Mouse (Mus musculus): Measurements from ENCODE around the gene Polr2c. TPM values are rescaled to one million over a fixed set of nuclear protein-coding genes. Genes with fewer than 3 reads are reported as not detected.

Gene Polr2c
- polyA plus RNA-seq, 1 experiment from 2014 or later: 112 TPM

GRCm38 (mm10) chr8:94914256-94914655 lies 57.0 kb downstream of the Polr2c start:
- Histone ChIP-seq H3K4me2 (ENCODE audit: low read length) (no peak overlapping the region), H3K27me3 (ENCODE audit: control insufficient read depth, insufficient read depth, low read depth, low read length) (peaks cover 52% of the 10 kb centered on the region), H3K4me3 (ENCODE audit: low read depth, low read length) (no peak overlapping the region), H3K4me1 (ENCODE audit: control insufficient read depth, insufficient read depth, low read length) (peaks cover 17% of the 10 kb centered on the region), H3K36me3 (ENCODE audit: control insufficient read depth, insufficient read depth, low read length) (no peaks in the 10 kb centered on the region), H3K9ac (ENCODE audit: low read depth, low read length) (no peak overlapping the region), H3K9me3 (replicated peaks; ENCODE audit: control insufficient read depth, low read length, poor library complexity, severe bottlenecking) (no peaks in the 10 kb centered on the region), H3K27ac (ENCODE audit: low read length) (no peak overlapping the region)
- WGBS: 87% methylated on average over 6 of the region's 6 CpGs
- no peak for ATAC-seq

DNA sequence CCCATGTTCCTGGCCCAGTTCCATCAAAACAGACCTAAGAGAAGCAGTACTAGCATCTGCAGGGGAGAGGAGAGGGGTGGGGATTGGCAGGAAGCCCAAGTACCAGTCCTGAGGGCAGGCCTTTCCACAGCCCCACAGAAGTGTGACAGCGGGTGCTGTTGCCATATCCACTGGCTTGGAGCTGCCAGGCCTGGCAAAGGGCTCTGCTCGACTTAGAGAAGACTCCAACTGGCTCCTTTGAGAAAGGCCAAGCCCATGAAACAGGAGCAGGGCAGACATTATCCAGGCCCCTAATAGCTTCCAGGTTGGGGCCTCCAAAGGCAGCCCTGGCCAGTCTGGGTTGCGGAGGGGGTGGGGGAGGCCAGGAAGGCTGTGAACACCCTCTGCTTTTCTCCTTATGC lies 57.5 kb downstream of the Polr2c start:
- H3K9ac ChIP-seq (ENCODE audit: low read depth, low read length): no peak overlapping the region
- no peak overlapping the region for H3K4me2 ChIP-seq (ENCODE audit: low read length)
- H3K27me3 ChIP-seq (ENCODE audit: control insufficient read depth, insufficient read depth, low read depth, low read length): peaks cover 52% of the 10 kb centered on the region
- peaks cover 17% of the 10 kb centered on the region for H3K4me1 ChIP-seq (ENCODE audit: control insufficient read depth, insufficient read depth, low read length)
- WGBS: 56% methylated on average over 3 of the region's 3 CpGs
- H3K27ac ChIP-seq (ENCODE audit: low read length): no peak overlapping the region
- no peaks in the 10 kb centered on the region for H3K36me3 ChIP-seq (ENCODE audit: control insufficient read depth, insufficient read depth, low read length)
- ATAC-seq: no peak
- no peaks in the 10 kb centered on the region for H3K9me3 ChIP-seq (replicated peaks; ENCODE audit: control insufficient read depth, low read length, poor library complexity, severe bottlenecking)
- no peak overlapping the region for H3K4me3 ChIP-seq (ENCODE audit: low read depth, low read length)

- peak overlapping the region; percentile 52; the same call in 1 of the 2 replicates for H3K4me3 ChIP-seq (ENCODE audit: low read depth, low read length)
- no peaks in the 10 kb centered on the region for H3K9me3 ChIP-seq (replicated peaks; ENCODE audit: control insufficient read depth, low read length, poor library complexity, severe bottlenecking)
- H3K36me3 ChIP-seq (ENCODE audit: control insufficient read depth, insufficient read depth, low read length): no peaks in the 10 kb centered on the region
- H3K4me2 ChIP-seq (ENCODE audit: low read length): peak overlapping the region; percentile 86
- no peak overlapping the region for H3K9ac ChIP-seq (ENCODE audit: low read depth, low read length)
- H3K27ac ChIP-seq (ENCODE audit: low read length): no peak overlapping the region
- 42% methylated on average over 9 of the region's 9 CpGs for WGBS
- peaks cover 52% of the 10 kb centered on the region for H3K27me3 ChIP-seq (ENCODE audit: control insufficient read depth, insufficient read depth, low read depth, low read length)
- no peak for ATAC-seq
- H3K4me1 ChIP-seq (ENCODE audit: control insufficient read depth, insufficient read depth, low read length): peaks cover 17% of the 10 kb centered on the region
Measured at GRCm38 (mm10) chr8:94916311-94916959, 59.2 kb downstream of the Polr2c start.

DNA sequence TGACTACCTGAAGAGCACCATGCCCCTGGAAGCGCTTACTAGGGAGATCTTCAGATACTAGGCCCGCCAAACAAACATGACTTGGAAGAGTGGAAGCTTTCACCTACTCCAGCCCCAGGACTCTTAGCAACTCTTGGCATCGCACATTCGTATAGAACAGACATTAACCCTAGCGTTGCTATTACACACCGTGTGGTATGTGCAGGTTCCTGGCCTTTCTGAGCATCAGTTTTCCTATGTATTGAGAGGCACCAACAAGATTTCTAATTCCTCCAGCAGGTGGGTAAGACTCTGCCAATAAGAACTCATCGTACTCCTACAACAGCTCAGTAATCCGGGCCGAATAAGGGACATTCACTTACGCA lies 59.7 kb downstream of the Polr2c start:
- H3K4me1 ChIP-seq (ENCODE audit: control insufficient read depth, insufficient read depth, low read length): peaks cover 17% of the 10 kb centered on the region
- no peak overlapping the region for H3K27ac ChIP-seq (ENCODE audit: low read length)
- peaks cover 49% of the 10 kb centered on the region for H3K27me3 ChIP-seq (ENCODE audit: control insufficient read depth, insufficient read depth, low read depth, low read length)
- no peaks in the 10 kb centered on the region for H3K36me3 ChIP-seq (ENCODE audit: control insufficient read depth, insufficient read depth, low read length)
- H3K4me3 ChIP-seq (ENCODE audit: low read depth, low read length): peak overlapping the region; percentile 52
- H3K4me2 ChIP-seq (ENCODE audit: low read length): peak overlapping the region; percentile 86
- no peaks in the 10 kb centered on the region for H3K9me3 ChIP-seq (replicated peaks; ENCODE audit: control insufficient read depth, low read length, poor library complexity, severe bottlenecking)
- ATAC-seq: peak; percentile 13; the same call in 1 of the 2 replicates
- 10% methylated on average over 10 of the region's 10 CpGs for WGBS
- 0 out of 2 replicates have a peak overlapping the region, but pooled peaks have one; percentile 32 for H3K9ac ChIP-seq (ENCODE audit: low read depth, low read length)

DNA sequence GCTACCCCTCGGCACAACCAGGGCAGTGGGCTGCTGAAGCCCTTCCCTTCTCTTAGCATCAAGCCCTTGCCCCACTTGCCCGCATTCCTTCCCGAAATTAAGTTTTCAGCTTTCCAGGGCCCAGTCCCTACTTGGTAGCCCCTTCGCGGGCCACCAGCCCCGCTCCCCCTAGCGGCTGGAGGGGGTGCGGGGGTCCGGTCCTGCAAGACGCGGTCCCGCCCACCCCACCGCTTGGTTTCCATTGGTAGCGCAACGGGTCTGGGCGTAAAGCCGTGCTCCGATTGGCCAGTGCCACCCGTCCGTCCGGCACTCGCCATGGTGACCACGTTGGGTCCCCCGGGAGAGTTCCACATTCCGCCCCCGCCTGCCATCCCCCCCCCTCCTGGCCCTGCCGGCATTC lies 60.1 kb downstream of the Polr2c start:
- Histone ChIP-seq H3K4me2 (ENCODE audit: low read length) (peak overlapping the region; percentile 86), H3K4me3 (ENCODE audit: low read depth, low read length) (peak overlapping the region; percentile 52), H3K4me1 (ENCODE audit: control insufficient read depth, insufficient read depth, low read length) (peaks cover 17% of the 10 kb centered on the region), H3K27ac (ENCODE audit: low read length) (no peak overlapping the region), H3K36me3 (ENCODE audit: control insufficient read depth, insufficient read depth, low read length) (no peaks in the 10 kb centered on the region), H3K9me3 (replicated peaks; ENCODE audit: control insufficient read depth, low read length, poor library complexity, severe bottlenecking) (no peaks in the 10 kb centered on the region), H3K9ac (ENCODE audit: low read depth, low read length) (peak overlapping the region; percentile 56), H3K27me3 (ENCODE audit: control insufficient read depth, insufficient read depth, low read depth, low read length) (peaks cover 46% of the 10 kb centered on the region)
- WGBS: under 1% methylated on average over 25 of the region's 27 CpGs
- ATAC-seq: peak; percentile 89

- no peaks in the 10 kb centered on the region for H3K36me3 ChIP-seq (ENCODE audit: control insufficient read depth, insufficient read depth, low read length)
- H3K27ac ChIP-seq (ENCODE audit: low read length): peak within 1 kb of the TSS; percentile 14; the same call in 1 of the 2 replicates
- WGBS: 4% methylated on average over 33 of the region's 51 CpGs
- peak; percentile 29 for ATAC-seq
- H3K4me1 ChIP-seq (ENCODE audit: control insufficient read depth, insufficient read depth, low read length): peaks cover 15% of the 10 kb centered on the region
- H3K4me3 ChIP-seq (ENCODE audit: low read depth, low read length): peak within 1 kb of the TSS; percentile 52
- H3K9ac ChIP-seq (ENCODE audit: low read depth, low read length): peak within 1 kb of the TSS; percentile 56
- peak within 1 kb of the TSS; percentile 86 for H3K4me2 ChIP-seq (ENCODE audit: low read length)
- no peaks in the 10 kb centered on the region for H3K9me3 ChIP-seq (replicated peaks; ENCODE audit: control insufficient read depth, low read length, poor library complexity, severe bottlenecking)
- H3K27me3 ChIP-seq (ENCODE audit: control insufficient read depth, insufficient read depth, low read depth, low read length): peaks cover 40% of the 10 kb centered on the region
Measured at GRCm38 (mm10) chr8:94917851-94918495, 60.7 kb downstream of the Polr2c start, which contains the start of gene Ccdc102a. Gene Ccdc102a (minus strand): TSS chr8:94918098.

DNA sequence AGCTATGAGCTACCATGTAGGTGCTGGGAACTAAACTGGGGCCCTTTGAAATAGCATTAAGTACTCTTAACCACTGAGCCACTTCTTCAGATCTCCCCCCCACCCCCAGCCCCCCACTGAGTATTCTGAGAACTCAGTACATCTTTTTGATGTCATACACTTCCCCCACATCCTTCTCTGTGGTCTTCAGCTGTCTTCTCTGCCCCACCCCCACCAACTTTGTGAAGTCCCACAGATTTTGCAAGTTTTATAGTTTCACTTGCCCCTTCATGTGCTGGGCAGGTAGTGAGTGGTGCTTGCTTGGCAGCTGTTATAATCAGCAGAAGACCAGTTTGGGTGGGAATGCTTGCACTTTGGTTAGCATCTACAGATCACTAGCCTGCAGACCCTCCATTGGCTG lies 62.0 kb downstream of the Polr2c start:
- no peak overlapping the region for H3K4me2 ChIP-seq (ENCODE audit: low read length)
- ATAC-seq: no peak
- peaks cover 27% of the 10 kb centered on the region for H3K27me3 ChIP-seq (ENCODE audit: control insufficient read depth, insufficient read depth, low read depth, low read length)

GRCm38 (mm10) chr8:94922176-94922575 lies 64.9 kb downstream of the Polr2c start:
- peaks cover 10% of the 10 kb centered on the region for H3K4me1 ChIP-seq (ENCODE audit: control insufficient read depth, insufficient read depth, low read length)
- no peak overlapping the region for H3K4me2 ChIP-seq (ENCODE audit: low read length)
- H3K9me3 ChIP-seq (replicated peaks; ENCODE audit: control insufficient read depth, low read length, poor library complexity, severe bottlenecking): no peaks in the 10 kb centered on the region
- H3K27me3 ChIP-seq (ENCODE audit: control insufficient read depth, insufficient read depth, low read depth, low read length): peaks cover 19% of the 10 kb centered on the region
- no peak overlapping the region for H3K27ac ChIP-seq (ENCODE audit: low read length)
- no peak overlapping the region for H3K4me3 ChIP-seq (ENCODE audit: low read depth, low read length)
- WGBS: 70% methylated on average over 6 of the region's 6 CpGs
- H3K9ac ChIP-seq (ENCODE audit: low read depth, low read length): no peak overlapping the region
- ATAC-seq: no peak
- H3K36me3 ChIP-seq (ENCODE audit: control insufficient read depth, insufficient read depth, low read length): no peaks in the 10 kb centered on the region

More for the DNA sequence above, 62.0 kb downstream of the Polr2c start:
- no peaks in the 10 kb centered on the region for H3K9me3 ChIP-seq (replicated peaks; ENCODE audit: control insufficient read depth, low read length, poor library complexity, severe bottlenecking)
- no peak overlapping the region for H3K27ac ChIP-seq (ENCODE audit: low read length)
- H3K36me3 ChIP-seq (ENCODE audit: control insufficient read depth, insufficient read depth, low read length): no peaks in the 10 kb centered on the region
- no peak overlapping the region for H3K4me3 ChIP-seq (ENCODE audit: low read depth, low read length)
- no peak overlapping the region for H3K9ac ChIP-seq (ENCODE audit: low read depth, low read length)
- H3K4me1 ChIP-seq (ENCODE audit: control insufficient read depth, insufficient read depth, low read length): peaks cover 10% of the 10 kb centered on the region

DNA sequence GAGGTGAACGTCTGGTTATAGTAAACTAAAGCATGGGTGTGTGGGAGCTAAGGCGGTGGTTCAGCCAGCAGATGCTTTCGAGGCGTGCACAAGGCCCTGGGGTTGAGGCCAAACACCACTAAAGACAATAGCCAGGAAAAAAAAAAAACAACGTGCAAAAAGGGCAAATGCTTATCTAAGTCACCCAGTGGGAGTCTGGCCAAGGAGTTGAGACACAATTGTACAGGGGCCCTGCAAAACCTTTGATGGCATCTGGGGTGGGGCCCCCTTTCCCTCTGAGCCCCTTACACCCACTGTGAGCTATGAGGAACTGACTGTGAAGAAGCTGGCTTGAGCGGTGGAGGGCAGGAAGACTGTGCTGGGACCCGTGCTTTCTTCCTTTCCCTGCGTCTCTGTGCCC lies 65.4 kb downstream of the Polr2c start:
- Histone ChIP-seq H3K4me3 (ENCODE audit: low read depth, low read length) (no peak overlapping the region), H3K4me1 (ENCODE audit: control insufficient read depth, insufficient read depth, low read length) (peaks cover 5% of the 10 kb centered on the region), H3K4me2 (ENCODE audit: low read length) (no peak overlapping the region), H3K27ac (ENCODE audit: low read length) (no peak overlapping the region), H3K9ac (ENCODE audit: low read depth, low read length) (no peak overlapping the region), H3K27me3 (ENCODE audit: control insufficient read depth, insufficient read depth, low read depth, low read length) (peaks cover 15% of the 10 kb centered on the region), H3K9me3 (replicated peaks; ENCODE audit: control insufficient read depth, low read length, poor library complexity, severe bottlenecking) (no peaks in the 10 kb centered on the region), H3K36me3 (ENCODE audit: control insufficient read depth, insufficient read depth, low read length) (no peaks in the 10 kb centered on the region)
- WGBS: 35% methylated on average over 8 of the region's 8 CpGs
- ATAC-seq: no peak
